Mouse (Mus musculus): ENCODE results near the gene Mt4.

Mt4 gene

GRCm38 (mm10) chr8:94178857-94179712, 42.1 kb downstream of the Mt4 start, which contains the start of gene Mt1:
Gene Mt1, plus strand, starts transcription at chr8:94179082.
- DNase-seq (ENCODE audit: low read depth, low spot score) = no peak

- DNase-seq (ENCODE audit: low read depth, low spot score) = no peak
Observed at GRCm38 (mm10) chr8:94179713-94180560, 42.9 kb downstream of the Mt4 start.

DNA sequence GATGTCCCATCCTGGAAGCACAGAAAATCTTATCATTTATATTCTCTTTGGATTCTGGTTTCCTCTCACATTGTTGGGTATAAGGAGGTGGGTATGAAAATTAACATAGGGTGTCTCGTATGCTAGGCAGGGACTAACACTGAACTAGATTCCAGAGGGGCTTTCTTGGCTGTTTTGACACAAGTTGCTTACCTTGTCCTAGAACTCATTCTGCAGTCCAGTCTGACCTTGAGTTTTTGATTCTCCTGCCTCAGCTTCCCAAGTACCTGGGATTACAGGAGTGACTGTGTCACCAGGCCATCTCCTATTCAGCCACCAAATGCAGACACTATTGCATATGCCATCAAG, 43.5 kb downstream of the Mt4 start:
- no peak for DNase-seq (ENCODE audit: low read depth, low spot score)

DNA sequence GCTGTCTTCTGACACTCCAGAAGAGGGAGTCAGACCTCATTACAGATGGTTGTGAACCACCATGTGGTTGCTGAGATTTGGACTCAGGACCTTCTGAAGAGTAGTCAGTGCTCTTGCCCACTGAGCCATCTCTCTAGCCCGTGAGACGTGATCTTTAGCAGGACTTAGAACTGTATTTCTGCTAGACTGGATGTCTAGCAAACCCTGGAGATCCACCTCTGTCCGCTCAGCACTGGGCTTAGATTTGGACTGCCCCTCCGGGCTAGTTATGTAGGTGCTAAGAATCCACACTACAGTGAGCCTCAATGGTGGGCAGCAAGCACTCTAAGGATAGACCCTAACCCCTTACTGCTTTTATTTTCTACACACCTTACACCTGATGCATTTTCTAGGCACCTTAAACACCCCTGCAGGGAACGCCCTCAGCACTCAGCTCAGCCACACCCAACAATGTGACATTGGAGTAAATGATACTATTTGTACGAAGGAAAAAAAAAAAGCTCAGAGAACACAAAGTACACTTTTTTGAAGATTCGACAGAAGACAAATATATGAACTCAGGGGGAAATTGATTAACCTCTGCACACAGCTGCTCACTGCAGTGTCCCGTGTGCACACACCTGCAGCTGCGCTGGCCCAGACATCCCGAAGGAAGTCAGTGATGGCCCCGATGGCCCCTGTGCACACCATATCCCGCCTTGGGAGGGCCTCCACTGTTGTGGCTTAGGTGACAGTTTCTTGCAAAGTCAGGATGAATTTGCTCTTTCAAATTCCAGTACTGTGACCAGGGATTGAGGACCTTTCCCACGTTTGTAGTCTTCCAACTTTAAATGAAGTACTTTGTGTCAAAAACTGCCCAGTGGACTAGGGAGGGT, 45.3 kb downstream of the Mt4 start:
- no peak for DNase-seq (ENCODE audit: low read depth, low spot score)

DNA sequence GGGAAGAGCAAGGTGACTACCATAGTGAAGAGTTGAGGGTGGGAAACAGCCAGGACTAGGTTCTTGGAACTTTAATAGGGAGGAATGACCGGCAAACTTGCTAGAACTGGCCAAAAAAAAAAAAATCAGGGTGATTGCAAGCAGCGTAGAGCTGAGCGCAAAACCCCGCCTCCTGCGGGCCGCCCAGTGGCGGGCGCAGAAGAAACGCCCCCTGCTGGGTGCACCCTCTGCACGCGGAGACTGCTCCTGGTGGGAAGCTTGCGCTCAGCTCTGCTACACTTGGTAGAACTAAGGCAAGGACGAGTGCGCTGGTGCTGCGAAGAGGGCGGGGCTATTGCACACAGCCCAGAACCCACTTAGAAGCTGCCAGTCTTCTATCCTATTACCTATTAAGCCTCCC, 46.1 kb downstream of the Mt4 start:
- DNase-seq (ENCODE audit: low read depth, low spot score) = no peak

DNA sequence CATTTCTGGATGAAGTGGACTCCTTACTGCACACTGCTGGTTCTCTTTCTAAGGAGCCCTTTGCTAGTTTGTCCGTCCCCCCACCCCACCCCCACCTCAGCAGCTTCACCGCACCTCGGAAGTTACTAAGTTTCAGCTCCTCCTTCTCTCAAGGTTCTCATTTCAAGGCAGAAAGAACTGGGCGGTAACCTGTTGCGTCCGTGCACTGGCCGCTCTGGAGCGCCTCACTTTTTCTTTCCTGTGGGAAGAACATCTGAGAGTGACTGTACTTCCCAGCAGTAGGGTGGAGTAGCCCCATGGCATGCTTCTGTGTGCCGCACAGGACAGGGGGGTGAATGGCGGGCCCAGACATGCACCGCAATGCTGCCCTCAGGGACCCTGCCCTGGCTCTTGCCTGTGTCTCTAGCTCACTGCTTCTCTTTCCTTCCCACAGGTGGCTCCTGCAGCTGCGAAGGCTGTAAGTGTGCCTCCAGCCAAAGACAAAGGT, 47.4 kb downstream of the Mt4 start:
- DNase-seq (ENCODE audit: low read depth, low spot score) = no peak

DNA sequence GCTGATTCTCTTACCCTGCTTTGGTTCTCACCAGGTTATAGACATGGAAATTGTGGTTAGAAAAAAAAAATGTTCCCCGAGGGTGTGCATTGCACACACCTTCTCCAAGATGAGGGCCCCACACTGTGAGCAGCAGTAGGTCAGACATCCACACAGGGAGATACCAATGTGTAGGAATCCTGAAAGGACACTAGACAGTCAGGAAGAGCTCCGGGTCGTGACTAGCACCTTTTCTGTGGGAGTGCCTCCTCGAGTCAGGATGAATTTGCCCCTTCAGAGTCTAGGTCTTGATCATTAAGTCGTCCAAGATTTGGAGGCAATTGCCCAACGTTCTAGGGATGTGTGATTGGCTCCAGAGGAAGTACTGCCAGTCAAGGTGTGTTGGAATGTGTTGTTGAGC, 48.8 kb downstream of the Mt4 start:
- no peak for DNase-seq (ENCODE audit: low read depth, low spot score)

- DNase-seq (ENCODE audit: low read depth, low spot score) = no peak
Observed at GRCm38 (mm10) chr8:94186542-94186941, 49.5 kb downstream of the Mt4 start.

DNA sequence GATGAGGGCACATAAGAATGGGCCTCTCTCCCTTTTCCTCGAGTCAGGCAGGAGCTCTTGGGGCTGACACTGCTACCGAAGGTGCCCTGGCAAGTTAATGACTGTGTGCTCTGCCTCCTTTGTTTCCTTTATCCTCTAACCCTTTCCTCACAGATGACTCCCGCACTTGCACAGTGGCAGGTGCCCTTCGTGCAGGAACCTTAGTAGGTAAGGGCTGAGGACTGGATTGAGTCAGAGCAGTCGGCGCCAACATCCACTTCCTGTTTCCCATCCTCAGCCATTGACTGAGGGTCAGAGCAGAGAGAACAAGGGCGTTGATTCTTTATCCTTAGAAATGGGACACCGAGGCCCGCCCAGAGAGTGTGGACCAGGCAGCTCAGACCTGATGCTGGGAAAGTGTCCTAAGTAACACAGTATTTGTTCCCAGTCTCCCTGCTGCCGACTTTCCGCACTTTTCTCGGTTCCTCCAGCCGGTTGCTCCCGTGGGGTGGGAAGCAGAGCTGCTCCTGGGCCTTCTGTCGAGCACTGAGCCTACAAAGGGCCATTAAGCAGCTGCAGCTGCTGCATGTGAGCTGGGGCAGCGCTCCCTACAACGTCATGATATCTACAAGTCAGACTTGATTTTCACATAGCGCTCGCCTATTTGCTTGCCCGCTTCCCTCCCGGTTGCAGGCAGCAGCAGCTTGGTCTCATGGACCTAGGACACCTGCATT, 50.4 kb downstream of the Mt4 start:
- DNase-seq (ENCODE audit: low read depth, low spot score) = no peak
